Mouse (Mus musculus) lung, postnatal 25 days (tissue): ENCODE data around the gene Eif2ak2.

Experiments
- DNase-seq: peaks from one replicate; pipeline ENCODE4 v3.0.0; 2022; ENCODE audit warnings: low spot score

Gene Eif2ak2

DNA sequence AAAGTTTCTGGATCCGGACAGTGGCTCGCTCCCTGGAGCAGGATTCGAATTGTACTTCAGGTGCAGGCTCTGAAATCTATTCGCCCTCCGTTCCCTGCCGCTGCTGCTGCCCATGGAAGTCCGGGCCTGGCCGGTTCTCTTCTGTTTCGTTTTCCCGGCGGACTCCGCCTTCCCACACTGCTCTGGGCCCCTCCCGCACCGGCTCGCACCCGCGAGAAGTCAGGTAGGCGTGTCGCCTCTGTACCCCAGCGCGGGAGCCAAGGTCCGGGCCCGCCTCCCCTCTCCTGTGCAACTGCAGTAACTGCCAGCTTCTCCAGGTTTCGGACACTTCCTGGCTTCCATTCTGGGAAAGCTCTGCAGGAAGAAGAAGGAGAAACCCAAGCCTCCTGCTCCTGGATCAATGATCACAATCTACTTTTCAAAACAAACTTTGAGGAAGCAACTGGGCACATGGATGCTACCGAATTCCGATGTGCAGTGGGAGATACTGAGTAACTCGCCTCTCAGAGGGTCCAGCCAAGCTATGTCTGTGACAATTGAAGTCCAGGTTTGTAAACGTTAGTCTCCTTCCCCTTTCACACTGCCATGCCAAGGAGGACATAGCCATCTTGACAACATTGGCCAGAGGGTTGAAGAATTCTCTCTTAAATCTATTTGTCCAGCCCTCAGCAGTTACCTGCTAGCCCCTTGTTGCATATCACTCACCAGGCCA, at the start of gene Eif2ak2:
TSS of gene Eif2ak2 (minus strand) at position 173 of the 712 bp plus-strand sequence.
- peak; percentile 89 for DNase-seq

GRCm38 (mm10) chr17:78917696-78918095, 35.3 kb upstream of the Eif2ak2 start:
- no peak for DNase-seq

DNA sequence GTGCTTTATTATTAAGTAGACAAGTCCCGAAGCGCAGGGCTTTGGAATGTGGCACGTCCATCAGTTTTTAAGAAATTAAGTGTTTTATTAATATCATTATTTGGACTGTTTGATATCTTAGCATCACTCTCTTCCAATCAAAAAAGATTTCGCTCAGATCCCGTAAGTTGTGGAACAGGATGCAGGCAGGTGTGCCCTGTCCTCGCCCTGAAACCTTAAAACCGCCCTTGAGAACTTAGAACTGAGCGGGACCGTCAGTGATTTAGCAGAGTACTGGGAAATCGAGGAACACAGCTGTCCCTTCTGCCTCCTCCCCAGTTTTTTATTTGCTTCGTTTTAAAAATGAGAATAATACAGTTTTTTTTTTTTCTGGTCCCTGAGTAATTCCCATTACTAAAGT, 34.5 kb upstream of the Eif2ak2 start:
- DNase-seq: no peak

- peak; percentile 89 for DNase-seq
Observed at GRCm38 (mm10) chr17:78916369-78916813, 34.0 kb upstream of the Eif2ak2 start, which contains the start of gene Cebpzos. TSS of gene Cebpzos (plus strand) at chr17:78916500.

DNA sequence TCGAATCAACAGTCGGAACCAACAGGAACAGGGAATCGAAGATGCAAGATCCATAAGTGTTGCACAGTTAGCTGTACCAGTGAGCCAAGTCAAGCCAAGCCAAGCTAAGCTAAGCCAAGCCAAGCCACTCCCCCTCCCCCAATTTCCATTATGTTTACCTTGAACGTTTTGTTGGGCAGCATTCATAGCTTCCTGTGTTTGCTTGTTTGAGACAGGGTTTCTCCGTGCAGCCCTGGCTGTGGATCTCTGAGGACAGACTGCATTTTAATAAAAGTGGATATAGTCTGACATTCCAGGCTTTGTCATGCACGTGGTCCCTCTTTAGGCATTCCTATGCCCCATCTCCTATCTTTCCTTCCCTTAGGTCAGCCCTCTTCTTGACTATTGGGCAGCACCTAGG, 33.4 kb upstream of the Eif2ak2 start:
- DNase-seq: no peak

DNA sequence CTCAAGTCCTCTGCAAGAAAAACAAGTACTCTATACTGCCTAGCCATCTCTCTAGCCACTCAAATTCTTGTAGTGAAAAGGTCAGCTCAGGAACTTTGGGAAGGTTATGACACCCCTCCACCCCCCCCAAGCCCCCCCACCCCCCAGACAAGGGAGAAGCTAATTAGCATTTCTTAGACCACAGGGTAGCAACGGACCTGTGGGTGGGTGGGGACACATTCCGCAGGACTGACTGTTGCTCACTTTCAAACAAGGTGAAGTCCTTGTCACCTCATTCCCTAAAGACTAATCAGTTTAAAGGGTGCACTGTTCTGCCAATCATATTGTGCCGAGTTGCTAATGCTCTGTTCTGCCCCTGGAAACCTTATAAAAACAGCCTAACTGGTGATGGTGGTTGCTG, 31.5 kb upstream of the Eif2ak2 start:
- no peak for DNase-seq

DNA sequence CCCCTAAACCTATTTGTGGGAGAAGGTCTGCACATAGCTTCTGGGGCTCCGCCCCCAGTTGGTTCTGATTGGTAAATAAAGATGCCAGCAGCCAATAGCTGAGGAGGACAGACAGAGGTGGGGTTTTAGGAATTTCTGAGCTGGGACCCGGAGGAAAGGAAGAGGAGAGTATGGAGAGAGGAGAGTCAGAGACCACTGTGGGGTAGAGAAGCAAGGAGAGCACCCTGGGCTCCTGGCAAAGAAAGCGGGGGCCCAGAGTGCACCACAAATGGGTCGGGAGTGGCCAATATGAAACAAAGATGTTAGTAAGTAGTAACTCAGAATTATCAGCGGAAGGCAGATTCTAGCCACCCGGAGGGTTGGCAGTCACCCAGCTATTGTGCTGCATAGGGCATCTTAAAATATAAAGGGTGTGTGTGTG, 30.5 kb upstream of the Eif2ak2 start:
- no peak for DNase-seq

- no peak for DNase-seq
Observed at GRCm38 (mm10) chr17:78909374-78909773, 27.0 kb upstream of the Eif2ak2 start.

- DNase-seq: no peak
Observed at GRCm38 (mm10) chr17:78906892-78907291, 24.5 kb upstream of the Eif2ak2 start, which contains the start of gene Sult6b1. TSS of gene Sult6b1 (minus strand) at chr17:78906992.

GRCm38 (mm10) chr17:78903158-78903557, 20.8 kb upstream of the Eif2ak2 start:
- no peak for DNase-seq

GRCm38 (mm10) chr17:78895394-78895793, 13.0 kb upstream of the Eif2ak2 start:
- peak; percentile 48 for DNase-seq

- no peak for DNase-seq
Observed at GRCm38 (mm10) chr17:78894991-78895390, 12.6 kb upstream of the Eif2ak2 start.

GRCm38 (mm10) chr17:78891020-78891419, 8.6 kb upstream of the Eif2ak2 start:
- DNase-seq: peak; percentile 21

DNA sequence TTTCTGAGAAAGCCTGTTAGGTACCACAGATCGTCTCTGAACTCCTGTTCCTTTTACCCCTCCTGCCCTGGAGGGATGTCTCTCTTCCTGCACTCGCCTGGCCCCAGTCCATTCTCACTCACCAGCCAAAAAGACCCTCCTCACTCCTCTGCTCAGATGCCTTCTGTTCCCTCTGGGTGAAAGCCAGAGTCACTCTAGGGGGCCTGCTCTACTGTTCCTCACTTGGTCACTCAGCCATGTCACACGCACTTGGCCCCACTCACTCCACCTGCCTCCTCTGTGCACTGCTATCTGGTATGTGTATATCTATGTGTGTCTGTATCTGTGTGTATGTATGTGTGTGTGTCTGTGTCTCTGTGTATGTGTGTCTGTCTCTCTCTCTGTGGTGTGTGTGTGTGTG, 6.8 kb upstream of the Eif2ak2 start:
- no peak for DNase-seq

DNA sequence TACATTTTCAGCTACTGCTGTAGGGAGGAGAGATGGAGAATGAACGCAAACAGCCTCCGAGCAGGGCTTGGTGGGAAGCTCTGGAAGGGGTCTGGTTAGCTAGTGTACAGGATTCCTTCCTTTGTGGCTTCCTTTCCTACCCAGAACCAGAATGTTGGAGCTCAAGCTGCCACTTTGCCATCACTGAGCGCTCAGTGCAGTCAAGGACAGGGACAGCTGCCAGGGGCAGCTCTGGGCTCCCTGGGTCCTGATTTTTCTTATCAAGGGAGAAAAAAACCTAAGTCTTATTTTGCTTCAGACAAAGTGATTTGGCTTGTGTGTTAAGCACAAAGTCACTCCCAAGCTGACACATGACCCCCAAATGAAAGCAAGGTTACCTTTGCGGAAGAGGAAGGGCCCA, 6.2 kb upstream of the Eif2ak2 start:
- no peak for DNase-seq

GRCm38 (mm10) chr17:78885286-78886065, 3.1 kb upstream of the Eif2ak2 start:
- no peak for DNase-seq

GRCm38 (mm10) chr17:78883291-78883690, 918 bp upstream of the Eif2ak2 start:
- DNase-seq: no peak

DNA sequence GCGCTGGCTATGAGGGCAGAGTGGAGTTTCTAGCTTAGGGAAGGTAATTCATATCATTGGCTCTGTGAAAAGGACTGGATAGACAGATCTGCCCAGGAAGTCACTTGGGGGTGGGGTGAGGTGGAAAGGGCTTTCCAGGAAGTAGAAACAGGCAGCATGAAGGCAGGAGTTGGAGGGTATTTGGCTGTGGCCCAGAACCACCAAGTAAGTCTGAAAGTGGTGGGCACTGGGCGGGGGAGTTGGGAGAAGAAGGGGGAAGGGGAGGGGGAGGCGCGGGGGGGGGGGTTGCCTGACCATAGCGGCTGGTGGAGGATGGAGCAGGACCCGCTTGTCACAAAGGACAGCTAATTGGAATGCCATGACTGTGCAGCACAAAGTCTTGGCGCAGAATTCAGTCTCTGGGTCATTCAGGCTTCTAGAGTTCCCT, 482 bp downstream of the Eif2ak2 start:
- peak; percentile 18 for DNase-seq

DNA sequence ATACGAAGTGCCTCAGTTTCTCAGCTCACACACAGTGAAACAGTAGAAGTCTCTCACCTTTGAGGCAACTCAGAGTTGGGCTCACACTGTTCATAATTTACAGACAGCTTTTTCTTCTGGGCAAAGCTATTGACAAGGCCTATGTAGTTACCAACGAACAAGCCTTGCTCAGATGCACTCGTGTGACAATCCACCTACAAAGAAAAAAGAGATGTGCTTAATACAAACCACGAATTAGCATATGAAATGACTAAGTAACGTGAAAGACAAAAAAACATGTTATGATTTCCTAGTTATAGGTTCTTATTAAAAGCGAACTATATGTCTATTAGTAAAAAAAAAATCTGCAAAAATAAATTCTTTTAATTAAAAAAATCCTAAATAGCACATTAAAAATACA, 8.5 kb downstream of the Eif2ak2 start:
- no peak for DNase-seq

DNA sequence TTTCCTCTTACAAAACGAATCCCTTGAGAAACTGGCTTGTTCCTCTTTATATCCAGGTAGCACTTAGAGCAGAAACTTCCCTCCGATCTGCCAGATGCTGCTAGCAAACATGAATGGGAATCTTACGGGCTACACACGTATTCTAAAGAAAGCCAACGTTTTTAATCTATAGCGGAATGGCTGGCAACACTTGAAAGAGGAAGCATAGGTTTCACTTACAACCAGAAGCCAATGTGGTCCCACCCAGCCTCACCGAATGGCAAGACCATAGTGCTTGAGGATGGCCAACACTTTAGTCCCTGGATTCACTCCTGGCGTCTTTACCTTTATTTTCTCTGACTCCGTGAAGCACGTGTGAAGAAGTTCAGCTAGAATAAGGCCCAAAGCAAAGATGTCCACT, 26.1 kb downstream of the Eif2ak2 start:
- no peak for DNase-seq

- DNase-seq: no peak
Observed at GRCm38 (mm10) chr17:78842271-78842928, 40.0 kb downstream of the Eif2ak2 start.

DNA sequence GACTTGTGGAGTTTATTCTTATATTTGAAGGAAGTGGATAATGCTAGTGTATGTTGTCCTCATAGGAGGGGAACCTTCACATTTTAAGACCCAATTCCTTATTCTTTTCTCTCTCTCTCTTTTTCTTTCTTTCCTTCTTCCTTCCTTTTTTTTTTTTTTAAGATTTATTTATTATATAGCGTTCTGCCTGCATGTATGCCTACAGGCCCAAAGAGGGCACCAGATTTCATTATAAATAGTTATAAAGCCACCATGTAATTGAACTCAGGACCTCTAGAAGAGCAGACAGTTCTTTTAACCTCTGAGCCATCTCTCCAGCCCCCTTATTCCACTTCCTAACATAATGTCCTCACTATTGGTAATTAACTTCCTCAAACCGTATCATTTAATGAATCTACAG, 46.3 kb downstream of the Eif2ak2 start:
- no peak for DNase-seq
